Mouse (Mus musculus): ENCODE measurements around the gene AC170998.1. TPM values are rescaled to one million over a fixed set of nuclear protein-coding genes. Genes with fewer than 3 reads are reported as not detected.

AC170998.1 gene
- polyA plus RNA-seq, 1 experiment, result not detected

DNA sequence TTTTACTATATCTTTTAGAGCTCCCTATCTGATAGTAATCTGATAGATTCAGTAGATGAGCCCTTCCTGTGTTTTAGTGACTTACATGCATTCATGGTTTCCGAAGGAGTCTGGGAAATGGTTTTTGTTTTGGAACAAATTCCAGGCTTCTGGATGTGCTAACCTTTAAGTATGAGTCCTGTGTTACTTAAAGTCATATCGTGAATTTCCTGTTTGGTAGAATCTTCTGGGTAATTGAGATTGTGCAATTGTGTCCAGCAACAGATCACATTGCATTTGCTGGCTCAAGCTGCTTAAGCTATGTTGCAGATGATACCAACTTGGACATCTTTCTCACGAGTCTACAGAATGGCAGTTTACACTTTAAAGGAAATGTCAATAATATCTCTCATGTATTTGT, 32.8 kb upstream of the AC170998.1 start:
- Histone ChIP-seq H3K9me3 (no peaks in the 10 kb centered on the region), H3K36me3 (replicated peaks; ENCODE audit: low read length) (peaks cover 48% of the 10 kb centered on the region), H3K4me1 (peaks cover 74% of the 10 kb centered on the region), H3K4me3 (replicated peaks) (peak overlapping the region; percentile 99), H3K27me3 (replicated peaks) (no peaks in the 10 kb centered on the region)
- no peak for TF ChIP-seq GATA1 (IDR thresholded peaks at IDR 0.05; ENCODE audit: borderline replicate concordance, low read length)

DNA sequence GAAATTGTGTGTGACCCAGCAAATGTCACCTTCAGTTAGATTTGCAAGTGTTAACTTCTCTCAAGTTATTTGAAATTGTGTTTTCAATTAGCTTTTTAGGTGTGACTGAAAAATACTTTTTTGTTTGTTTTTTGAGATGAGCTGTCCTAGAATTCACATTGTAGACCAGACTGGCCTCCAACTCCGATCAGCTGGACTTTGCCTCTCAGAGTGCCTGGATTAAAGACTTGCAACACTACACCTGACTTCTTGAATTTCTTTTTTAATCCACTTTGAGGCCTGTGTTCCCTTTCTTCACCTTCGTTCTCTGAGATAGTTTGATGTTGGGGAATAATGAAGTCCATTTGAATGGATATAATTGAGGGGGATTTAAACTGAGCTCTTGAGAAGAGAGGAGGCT, 31.8 kb upstream of the AC170998.1 start:
- Histone ChIP-seq H3K27me3 (replicated peaks) (no peaks in the 10 kb centered on the region), H3K4me1 (peaks cover 76% of the 10 kb centered on the region), H3K4me3 (replicated peaks) (peak overlapping the region; percentile 99), H3K9me3 (no peaks in the 10 kb centered on the region), H3K36me3 (replicated peaks; ENCODE audit: low read length) (peaks cover 57% of the 10 kb centered on the region)
- TF ChIP-seq FLI1 (IDR thresholded peaks at IDR 0.05; ENCODE audit: low read length) (no peak), GATA1 (IDR thresholded peaks at IDR 0.05; ENCODE audit: borderline replicate concordance, low read length) (no peak)

DNA sequence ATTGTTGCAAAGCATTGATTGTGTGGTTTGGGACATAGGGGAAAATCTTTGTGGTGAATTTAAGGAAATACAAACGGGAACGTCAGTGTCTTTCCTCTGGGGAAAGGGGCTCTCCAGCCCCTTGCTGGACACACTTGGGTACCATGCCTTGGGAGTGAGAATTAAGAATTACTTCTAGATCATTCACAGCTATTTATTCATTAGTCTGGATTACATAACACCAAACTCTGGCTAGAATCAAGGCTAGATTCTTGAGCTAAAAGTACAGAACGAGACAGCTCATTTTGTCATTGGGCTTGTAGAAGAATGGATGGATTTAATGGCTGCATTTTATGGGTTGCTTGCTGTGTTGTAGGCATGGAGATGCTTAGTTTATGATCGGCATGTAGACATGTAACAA, 31.1 kb upstream of the AC170998.1 start:
- H3K4me1 ChIP-seq, result peaks cover 76% of the 10 kb centered on the region

DNA sequence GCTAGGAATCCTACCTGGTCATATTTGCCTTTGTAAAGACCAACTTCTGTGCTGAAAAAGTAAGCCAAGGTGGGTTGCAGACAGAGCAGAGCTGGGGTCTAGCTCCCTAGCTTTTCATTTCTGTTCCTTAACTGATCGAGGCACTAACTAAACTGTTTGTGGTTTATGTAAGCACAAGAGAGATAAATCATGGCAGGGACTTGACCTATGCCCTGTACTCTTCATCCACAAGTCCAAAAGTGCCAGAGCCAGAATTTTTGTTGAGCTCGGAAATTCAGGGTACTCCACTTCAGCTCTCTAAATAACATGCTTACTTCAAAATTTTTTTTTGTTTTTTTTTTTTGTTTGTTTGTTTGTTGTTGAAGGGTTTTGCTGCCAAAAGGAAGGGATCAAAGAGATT, 29.2 kb upstream of the AC170998.1 start:
- peaks cover 85% of the 10 kb centered on the region for H3K4me1 ChIP-seq
- H3K4me3 ChIP-seq (replicated peaks), result peak overlapping the region; percentile 66
- no peaks in the 10 kb centered on the region for H3K9me3 ChIP-seq
- H3K27me3 ChIP-seq (replicated peaks), result no peaks in the 10 kb centered on the region
- H3K36me3 ChIP-seq (replicated peaks; ENCODE audit: low read length), result peaks cover 80% of the 10 kb centered on the region
- TF ChIP-seq FLI1 (IDR thresholded peaks at IDR 0.05; ENCODE audit: low read length) (no peak), GATA1 (IDR thresholded peaks at IDR 0.05; ENCODE audit: borderline replicate concordance, low read length) (no peak)

More for the DNA sequence above, 31.1 kb upstream of the AC170998.1 start:
- Histone ChIP-seq H3K36me3 (replicated peaks; ENCODE audit: low read length) (peaks cover 63% of the 10 kb centered on the region), H3K4me3 (replicated peaks) (peak overlapping the region; percentile 81), H3K9me3 (no peaks in the 10 kb centered on the region), H3K27me3 (replicated peaks) (no peaks in the 10 kb centered on the region)
- TF ChIP-seq FLI1 (IDR thresholded peaks at IDR 0.05; ENCODE audit: low read length) (no peak), GATA1 (IDR thresholded peaks at IDR 0.05; ENCODE audit: borderline replicate concordance, low read length) (no peak)

DNA sequence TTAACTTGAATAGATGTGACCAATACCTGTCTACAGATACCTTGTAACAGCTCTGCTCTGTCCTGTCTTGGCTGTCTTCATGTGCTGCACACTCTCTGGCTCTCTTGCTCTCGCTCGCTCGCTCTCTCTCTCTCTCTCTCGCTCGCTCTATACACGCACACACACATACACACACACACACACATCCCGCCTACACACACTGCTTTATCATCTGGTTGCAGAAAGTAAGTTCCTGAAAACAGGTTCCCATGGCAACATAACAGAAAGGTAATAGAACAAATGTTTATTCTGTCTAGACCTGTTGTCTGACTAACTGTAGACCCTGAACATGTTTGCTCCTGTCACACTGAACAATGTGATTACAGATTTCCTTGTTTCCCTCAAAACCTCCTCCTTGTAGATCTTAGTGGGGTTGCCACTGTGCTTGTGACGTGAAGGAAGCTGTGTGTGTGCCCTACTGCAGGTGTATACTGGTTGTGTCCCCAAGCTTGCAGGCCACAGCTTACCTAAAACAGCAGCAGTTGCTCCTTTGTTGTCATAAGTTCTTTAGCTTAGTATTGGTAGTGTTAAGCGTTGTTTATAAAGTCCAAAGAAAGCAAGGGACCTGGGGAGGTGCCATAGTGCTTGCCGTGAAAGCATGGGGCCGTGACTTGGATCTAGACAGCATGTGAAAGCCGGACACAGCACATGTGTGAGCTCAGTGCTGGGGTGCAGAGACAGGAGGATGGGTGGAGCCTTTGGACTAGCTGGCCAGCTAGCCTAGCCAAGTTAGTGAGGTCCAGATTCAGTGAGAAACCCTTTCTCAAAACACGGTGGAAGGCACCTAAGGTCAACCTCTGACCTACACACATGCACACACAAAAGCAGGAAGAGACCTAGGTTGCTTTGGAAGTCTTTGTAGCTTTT, 28.3 kb upstream of the AC170998.1 start:
- Histone ChIP-seq H3K4me3 (replicated peaks) (peak overlapping the region; percentile 85), H3K9me3 (no peaks in the 10 kb centered on the region), H3K4me1 (peaks cover 94% of the 10 kb centered on the region), H3K27me3 (replicated peaks) (no peaks in the 10 kb centered on the region), H3K36me3 (replicated peaks; ENCODE audit: low read length) (peaks cover 89% of the 10 kb centered on the region)
- no peak for TF ChIP-seq GATA1 (IDR thresholded peaks at IDR 0.05; ENCODE audit: borderline replicate concordance, low read length)
- TF ChIP-seq FLI1 (IDR thresholded peaks at IDR 0.05; ENCODE audit: low read length), result no peak

DNA sequence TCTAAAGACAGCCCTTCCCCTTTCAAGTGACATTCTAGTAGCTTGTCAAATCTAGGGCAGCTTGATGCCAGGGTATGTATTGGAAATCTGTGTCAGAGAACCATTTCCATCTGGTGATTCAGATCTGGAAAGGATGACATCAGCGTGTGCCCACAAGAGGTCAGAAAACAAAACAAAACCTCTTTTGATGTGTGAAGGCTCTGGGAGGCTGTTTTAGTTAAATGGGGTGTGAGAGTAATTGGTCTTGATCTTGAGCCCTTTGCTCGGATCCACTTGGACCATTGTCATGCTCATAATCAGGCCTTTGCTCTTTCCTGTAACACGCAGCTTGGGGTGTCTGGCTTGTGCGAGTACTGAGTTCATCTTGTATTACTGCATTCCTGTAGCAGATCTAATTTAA, 27.6 kb upstream of the AC170998.1 start:
- H3K4me3 ChIP-seq (replicated peaks), result peak overlapping the region; percentile 85
- no peaks in the 10 kb centered on the region for H3K9me3 ChIP-seq
- peaks cover 94% of the 10 kb centered on the region for H3K36me3 ChIP-seq (replicated peaks; ENCODE audit: low read length)
- no peaks in the 10 kb centered on the region for H3K27me3 ChIP-seq (replicated peaks)
- TF ChIP-seq GATA1 (IDR thresholded peaks at IDR 0.05; ENCODE audit: borderline replicate concordance, low read length), result no peak
- TF ChIP-seq FLI1 (IDR thresholded peaks at IDR 0.05; ENCODE audit: low read length), result no peak
- peaks cover 98% of the 10 kb centered on the region for H3K4me1 ChIP-seq

DNA sequence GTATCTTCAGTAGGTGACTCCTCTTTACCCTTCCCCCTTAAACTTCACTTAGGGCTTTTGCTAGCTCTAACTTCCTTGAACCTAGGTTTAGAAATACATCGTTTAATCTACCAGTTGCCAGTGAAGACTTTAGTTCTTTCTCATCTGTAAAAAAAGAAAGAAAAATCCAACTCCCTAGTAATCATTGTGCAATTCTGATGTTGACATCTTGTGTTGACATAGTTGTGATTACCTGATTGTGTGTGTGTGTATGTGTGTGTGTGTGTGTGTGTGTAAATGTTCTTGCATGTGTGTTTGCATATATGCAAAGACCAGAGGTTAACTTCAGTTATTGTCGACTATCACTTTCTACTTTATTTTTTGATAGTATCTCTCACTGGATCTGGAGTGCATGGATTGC, 27.2 kb upstream of the AC170998.1 start:
- peaks cover 92% of the 10 kb centered on the region for H3K36me3 ChIP-seq (replicated peaks; ENCODE audit: low read length)
- H3K9me3 ChIP-seq, result no peaks in the 10 kb centered on the region
- no peak overlapping the region for H3K4me3 ChIP-seq (replicated peaks)
- peaks cover 93% of the 10 kb centered on the region for H3K4me1 ChIP-seq
- no peak for TF ChIP-seq GATA1 (IDR thresholded peaks at IDR 0.05; ENCODE audit: borderline replicate concordance, low read length)
- no peak for TF ChIP-seq FLI1 (IDR thresholded peaks at IDR 0.05; ENCODE audit: low read length)
- no peaks in the 10 kb centered on the region for H3K27me3 ChIP-seq (replicated peaks)

DNA sequence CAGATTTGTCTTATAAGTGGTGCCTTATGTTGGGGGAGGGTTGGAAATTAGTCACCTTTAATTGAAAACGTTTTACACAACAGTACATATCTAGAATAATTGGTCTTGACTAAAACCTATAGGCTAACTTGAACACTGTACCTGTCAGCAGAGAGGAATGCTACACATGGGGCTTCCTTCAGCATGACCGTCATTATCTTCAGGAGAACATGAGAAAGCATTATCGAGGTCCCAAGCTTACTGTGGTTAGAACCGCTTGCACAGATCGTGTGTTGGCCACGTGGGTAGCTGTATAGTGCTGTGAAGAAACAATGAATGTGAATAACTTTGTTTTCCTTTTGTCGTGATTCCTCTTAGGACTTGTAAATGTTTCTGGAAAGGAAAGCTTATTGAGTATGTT, 26.1 kb upstream of the AC170998.1 start:
- Histone ChIP-seq H3K36me3 (replicated peaks; ENCODE audit: low read length) (peaks cover 85% of the 10 kb centered on the region), H3K4me3 (replicated peaks) (peak overlapping the region; percentile 33), H3K27me3 (replicated peaks) (no peaks in the 10 kb centered on the region), H3K9me3 (no peaks in the 10 kb centered on the region), H3K4me1 (peaks cover 87% of the 10 kb centered on the region)
- no peak for TF ChIP-seq FLI1 (IDR thresholded peaks at IDR 0.05; ENCODE audit: low read length)
- TF ChIP-seq GATA1 (IDR thresholded peaks at IDR 0.05; ENCODE audit: borderline replicate concordance, low read length), result peak; percentile 16; the same call in 1 of the 3 replicates

DNA sequence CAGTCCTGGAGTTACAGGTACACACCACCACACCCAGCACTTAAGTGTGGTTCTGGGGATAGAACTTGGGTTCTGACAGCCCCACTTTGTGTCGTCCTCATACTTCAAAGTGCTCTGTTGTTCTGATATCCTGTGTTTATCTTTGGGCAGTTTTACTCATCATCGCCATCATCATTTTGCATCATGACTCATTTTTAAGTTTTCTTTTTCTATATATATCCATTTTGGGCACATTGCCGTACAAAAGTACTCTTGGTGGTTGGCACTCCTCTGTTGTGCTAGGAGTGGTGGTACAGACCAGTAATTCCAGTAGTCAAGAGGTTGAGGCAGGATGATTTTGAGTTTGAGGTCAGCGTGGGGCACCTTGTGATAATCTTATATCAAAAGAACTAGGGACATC, 24.7 kb upstream of the AC170998.1 start:
- H3K4me3 ChIP-seq (replicated peaks), result peak overlapping the region; percentile 59
- no peaks in the 10 kb centered on the region for H3K27me3 ChIP-seq (replicated peaks)
- peaks cover 87% of the 10 kb centered on the region for H3K4me1 ChIP-seq
- H3K9me3 ChIP-seq, result no peaks in the 10 kb centered on the region
- H3K36me3 ChIP-seq (replicated peaks; ENCODE audit: low read length), result peaks cover 87% of the 10 kb centered on the region
- no peak for TF ChIP-seq GATA1 (IDR thresholded peaks at IDR 0.05; ENCODE audit: borderline replicate concordance, low read length)
- TF ChIP-seq FLI1 (IDR thresholded peaks at IDR 0.05; ENCODE audit: low read length), result no peak

DNA sequence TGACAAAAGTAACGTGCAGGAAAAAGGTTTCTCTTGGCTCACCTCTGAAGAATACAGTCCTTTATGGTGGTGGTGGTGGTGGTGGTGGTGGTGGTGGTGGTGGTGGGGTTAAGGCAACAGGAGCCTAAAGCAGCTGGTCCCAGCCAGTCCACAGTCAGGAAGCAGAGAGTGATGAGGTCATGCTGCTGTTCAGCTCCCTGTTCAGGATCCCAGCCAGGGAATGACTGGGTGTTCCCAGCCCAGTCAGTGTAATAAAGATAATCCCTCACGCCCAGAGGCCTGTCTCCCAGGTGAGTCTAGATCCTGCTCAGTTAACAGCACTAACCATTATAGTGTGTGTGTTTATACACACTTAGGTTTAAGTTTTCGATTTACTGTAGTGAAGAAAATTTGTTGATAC, 24.1 kb upstream of the AC170998.1 start:
- Histone ChIP-seq H3K27me3 (replicated peaks) (no peaks in the 10 kb centered on the region), H3K36me3 (replicated peaks; ENCODE audit: low read length) (peaks cover 85% of the 10 kb centered on the region), H3K4me3 (replicated peaks) (peak overlapping the region; percentile 16), H3K4me1 (peaks cover 87% of the 10 kb centered on the region), H3K9me3 (no peaks in the 10 kb centered on the region)
- TF ChIP-seq FLI1 (IDR thresholded peaks at IDR 0.05; ENCODE audit: low read length), result no peak
- no peak for TF ChIP-seq GATA1 (IDR thresholded peaks at IDR 0.05; ENCODE audit: borderline replicate concordance, low read length)
